Mouse (Mus musculus) kidney, postnatal 14 days (tissue): ENCODE results near the gene 0610010K14Rik.

Experiments used
- DNase-seq: peaks from one replicate; pipeline ENCODE4 v3.0.0; 2022; ENCODE audit warnings: mixed read lengths

The 0610010K14Rik gene

DNA sequence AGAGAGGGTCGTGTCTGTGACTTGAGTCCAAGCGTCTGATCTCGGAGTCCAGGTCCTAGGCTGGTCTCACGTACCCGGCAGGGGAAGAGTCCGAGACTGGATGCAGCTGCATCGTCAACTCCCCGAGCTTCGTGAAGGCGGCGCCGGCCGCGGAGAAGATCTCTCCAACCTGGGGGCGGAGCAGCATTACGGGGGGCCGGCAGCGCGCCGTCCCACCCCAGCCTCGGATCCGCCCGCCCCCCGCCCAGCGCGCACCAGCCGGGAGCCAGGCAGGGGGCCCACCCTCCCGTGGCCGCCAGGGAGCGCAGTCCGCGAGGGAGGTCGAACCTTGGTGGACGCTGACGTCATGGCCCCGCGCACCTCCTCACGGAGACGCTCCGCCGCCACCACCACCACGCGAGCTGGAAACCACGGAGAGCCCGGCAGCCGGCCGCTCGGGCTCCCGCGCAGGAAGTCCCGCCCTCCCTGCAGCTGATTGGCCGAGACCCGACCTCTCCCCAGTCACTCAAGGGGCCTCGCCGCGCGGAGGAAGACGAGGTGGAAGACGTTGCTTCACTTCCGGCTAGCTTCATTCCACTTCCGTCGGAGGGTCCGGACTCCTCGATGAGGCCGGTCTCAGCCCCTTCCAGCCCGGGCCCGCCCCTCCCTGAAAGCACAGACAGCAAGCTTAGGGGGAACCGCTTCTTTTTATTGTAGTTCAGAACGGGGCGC lies at the start of gene 0610010K14Rik:
Gene 0610010K14Rik, minus strand, starts transcription at position 458 of the 711 bp plus-strand sequence.
- DNase-seq, result peak; percentile 98

DNA sequence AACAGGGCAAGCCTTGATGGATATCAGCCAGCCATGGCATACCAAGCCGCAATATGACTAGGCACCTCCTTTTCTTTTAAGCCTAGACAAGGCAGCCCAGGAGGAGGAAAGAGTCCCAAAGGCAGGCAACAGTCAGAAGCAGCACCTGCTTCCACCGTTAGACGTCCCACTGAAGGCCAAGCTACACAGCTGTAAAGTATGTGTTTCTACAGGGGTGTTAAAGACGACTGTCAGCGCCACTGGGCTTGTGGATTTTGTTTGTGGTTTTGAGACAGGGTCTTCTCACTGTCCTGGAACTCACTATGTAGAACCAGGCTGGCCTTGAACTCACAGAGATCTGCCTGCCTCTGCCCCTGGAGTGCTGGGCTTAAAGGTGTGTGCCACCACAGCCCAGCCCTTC lies 48.0 kb upstream of the 0610010K14Rik start:
- no peak for DNase-seq

DNA sequence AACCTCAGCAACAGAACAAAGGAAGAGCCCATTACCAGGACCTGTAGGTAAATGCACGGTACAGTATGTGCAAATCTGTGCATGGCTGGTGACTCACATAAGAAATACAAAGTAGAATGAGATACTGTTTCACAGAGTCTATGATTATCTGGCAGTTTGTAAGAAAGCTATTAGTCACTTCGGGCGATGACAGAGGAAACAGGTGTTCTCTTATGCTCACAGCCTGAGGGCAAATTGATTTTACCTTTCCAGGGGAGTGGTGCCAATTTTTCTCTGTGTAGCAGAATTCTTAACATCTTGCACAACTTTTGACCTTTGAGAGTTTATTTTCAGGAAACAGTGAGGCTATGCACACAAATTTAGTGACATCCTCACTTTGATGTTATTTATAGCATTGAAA lies 47.0 kb upstream of the 0610010K14Rik start:
- DNase-seq, result peak; percentile 32

DNA sequence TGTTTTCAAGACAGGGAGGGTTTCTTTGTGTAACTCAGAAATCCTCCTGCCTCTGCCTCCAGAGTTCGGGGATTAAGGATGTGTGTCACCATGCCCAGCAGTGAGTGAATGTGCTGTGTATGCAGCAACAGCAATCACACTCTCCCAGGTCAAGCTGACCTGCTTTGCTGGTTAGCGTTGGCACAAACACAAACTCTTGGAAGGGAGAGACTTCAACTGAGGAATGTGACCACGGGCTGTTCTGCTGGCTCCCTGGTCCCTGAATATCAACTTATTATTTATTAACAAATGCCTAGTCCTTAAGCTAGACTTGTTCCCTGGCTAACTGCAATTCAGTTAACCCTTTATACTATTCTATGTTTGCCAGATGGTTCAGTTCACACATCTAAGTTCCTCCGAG lies 46.0 kb upstream of the 0610010K14Rik start:
- DNase-seq, result peak; percentile 23

DNA sequence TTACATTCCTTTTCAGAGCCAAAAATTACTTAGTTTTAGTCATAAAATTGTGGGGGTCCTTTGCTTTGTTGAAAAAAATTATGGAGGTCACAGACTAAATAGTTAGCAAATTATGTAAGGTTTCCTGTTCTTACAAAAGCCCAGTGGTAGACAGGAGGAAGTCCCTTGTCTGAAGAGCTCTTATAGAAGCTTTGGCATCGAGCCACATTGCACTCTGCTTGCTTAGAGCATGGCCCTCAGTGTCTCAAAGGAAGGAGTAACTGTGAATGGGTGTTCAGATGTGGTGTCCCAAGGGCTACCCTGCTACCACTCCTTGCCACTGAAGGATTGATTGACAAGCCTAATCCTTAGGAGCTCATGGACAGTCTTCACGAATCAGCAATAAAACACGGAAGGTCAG lies 42.7 kb upstream of the 0610010K14Rik start:
- DNase-seq, result peak; percentile 63

DNA sequence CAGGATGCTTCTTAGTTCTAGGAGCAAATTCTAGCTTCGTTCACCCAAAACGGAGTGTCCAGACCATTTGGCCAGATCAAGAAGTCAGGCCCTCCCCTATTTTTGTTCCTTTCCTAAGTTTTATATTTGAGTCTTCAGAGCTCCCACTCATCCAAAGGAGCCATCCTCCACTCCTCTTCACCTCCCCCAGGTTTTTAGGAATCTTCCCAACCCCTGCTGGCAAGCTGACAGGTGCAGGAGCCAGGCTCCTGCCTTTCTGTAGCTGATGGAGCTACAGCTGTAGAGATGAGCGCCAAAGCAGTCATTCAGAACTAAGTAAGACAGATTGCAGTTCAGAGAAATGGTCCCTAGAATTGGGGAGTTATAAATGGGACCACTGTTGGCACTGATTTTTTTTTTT lies 41.2 kb upstream of the 0610010K14Rik start:
- no peak for DNase-seq

DNA sequence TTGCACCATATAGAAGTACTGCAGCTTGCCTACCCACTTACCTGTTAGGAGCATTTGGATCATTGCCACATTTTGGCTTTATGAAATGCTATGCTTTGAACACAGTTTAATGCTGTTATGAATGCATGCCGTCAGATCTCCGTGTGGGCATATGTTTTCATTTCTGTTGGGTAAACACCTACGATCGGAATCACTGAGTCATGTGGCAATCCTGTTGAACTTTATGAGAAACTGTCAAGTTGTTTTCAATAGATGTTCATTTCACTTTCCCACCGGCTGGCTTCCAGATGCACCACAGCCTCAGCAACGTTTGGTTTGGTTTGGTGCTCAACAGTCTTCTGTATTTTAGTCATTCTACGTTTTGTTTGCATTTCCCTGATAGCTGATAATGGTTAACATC lies 33.9 kb upstream of the 0610010K14Rik start:
- DNase-seq, result no peak

DNA sequence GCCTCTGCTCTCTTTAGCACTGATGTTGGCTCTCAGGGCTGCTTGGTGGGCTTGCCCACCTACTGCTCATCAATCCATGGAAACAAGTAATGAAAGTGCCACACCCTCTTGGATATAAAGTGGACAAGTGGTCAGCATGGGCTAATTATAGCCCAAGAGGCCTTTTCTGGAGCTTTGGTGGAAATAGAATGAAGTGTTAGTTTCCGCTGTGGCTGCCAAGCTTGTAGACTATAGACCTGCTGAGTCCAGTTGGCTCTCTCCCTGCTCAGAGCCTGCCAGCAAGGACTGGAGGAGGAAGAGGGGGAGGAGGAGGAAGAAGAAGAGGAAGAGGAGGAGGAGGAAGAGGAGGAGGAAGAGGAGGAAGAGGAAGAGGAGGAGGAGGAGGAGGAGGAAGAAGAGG lies 28.7 kb upstream of the 0610010K14Rik start:
- DNase-seq, result peak; percentile 15

DNA sequence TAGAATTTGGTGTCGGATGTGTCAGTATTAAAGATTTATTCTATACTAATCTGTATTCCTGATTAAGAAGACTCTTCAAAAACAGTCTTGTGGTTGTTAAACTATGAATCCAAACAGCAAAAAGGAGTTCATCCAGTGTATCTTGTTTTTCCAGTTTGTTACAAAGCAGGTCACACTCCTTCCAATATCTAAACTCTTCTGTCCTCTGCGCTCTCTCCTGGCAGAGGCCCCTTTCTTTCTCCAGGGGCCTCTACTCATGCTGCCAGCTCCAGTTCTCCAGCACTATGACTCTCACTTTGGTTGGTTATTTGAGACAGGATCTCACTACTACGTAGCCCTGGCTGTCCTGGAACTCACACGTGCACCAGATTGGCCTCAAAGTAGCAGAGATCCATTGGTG lies 28.1 kb upstream of the 0610010K14Rik start:
- DNase-seq, result no peak

DNA sequence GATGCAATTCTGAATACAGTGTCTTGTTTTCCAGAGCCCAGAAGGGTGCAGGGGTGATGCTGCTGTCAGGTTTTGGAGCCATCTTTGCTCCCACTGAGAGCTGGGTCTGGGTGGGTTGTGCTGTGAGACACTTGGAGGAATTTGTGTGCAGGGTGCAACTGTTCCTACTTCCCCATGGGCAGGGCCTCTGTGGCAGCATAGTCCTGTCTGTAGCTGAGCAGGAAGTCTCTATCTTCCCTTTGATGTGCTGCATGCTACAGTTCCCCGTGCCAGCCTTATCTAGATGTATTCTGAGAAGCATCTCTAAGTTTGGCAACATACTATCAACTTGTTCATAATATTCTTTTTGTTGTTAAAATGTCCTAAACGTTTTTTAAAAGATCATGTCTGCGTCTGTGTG lies 27.5 kb upstream of the 0610010K14Rik start:
- no peak for DNase-seq

DNA sequence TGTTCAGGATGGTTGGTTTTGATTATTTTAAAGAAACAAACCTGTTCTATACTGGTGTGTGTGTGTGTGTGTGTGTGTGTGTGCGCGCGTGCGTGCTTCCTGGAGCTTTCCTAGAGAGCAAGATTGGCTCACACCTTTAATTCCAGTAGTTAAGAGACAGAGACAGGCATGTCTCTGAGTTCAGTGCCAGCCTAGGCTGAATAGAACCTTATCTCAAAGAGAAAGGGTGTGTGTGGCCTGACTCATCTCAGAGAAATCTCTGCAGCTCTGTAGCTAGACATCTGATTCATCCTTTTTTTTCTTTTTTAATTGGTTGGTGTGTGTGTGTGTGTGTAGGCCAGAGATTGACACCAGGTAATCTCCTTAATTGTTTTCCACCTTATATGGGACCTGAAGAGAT lies 21.3 kb upstream of the 0610010K14Rik start:
- no peak for DNase-seq

DNA sequence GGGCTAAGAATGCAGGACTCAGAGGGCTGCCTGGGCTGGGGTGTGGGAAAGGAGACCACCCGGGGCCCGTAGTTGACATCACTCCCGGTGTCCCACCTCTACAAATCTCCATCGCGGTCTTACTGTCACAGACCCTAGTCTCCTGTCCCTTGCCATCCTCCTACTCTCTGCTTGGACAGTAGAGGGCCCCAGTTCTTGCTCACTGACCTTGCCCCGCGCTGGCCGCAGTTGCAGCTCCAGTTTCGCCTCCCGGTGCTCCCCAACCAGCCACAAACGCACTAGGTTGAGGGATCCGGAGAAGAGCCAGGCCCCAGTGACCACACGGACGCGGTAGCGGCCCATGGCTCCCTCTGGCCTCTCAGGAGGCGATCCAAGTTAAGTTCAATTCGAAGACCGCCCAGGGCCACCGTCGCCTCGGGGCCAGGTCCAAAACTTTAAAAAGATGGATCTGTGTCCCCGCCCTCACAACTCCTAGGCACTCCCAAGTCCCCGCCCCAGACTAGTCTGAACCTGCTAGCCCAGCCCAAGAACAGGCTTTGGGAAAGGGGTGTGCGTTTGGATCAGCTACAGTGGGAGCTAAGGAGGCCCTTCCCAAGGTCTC lies 17.3 kb upstream of the 0610010K14Rik start, which contains the start of gene Alox12:
Gene Alox12, minus strand, starts transcription at position 423 of the 601 bp plus-strand sequence.
- peak; percentile 72 for DNase-seq

DNA sequence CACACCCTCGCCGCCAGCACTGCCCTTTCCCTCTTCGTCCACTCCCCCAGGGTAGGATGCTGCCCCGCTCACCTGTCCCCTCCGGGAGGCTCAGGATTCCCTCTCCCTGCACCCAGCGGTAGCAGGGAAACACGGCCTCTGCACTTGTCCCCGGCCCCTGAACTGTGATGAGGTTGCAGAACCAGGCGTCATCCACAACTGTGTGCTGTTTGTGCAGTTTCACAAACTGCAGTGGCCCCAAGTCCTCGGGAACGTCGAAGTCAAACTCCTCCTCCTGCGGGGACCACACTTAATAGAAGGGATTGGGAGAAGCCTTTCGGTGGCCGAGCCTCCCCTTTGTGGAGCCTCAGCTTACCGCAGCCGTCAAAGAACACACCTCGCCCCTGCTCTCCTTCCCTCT lies 16.6 kb upstream of the 0610010K14Rik start:
- DNase-seq, result no peak

DNA sequence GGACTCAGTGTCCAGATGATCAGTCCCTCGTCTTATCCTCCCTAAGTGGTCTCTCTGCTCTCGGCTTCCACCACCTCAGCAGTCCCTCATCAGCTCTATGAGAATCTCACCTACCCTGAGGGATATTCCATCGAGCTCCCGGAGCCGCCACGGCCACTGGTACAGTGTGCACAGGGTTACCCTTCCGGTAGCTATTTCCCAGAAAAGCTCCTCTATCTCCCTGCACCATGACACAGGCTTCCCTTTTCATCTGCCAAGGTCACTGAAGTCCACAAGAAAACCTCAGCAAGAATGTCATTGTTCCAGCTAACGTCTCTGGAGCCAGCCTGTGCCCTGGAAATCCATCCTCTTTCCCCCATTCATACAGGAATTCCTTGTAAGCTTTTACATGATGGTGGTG lies 14.1 kb upstream of the 0610010K14Rik start:
- DNase-seq, result no peak

DNA sequence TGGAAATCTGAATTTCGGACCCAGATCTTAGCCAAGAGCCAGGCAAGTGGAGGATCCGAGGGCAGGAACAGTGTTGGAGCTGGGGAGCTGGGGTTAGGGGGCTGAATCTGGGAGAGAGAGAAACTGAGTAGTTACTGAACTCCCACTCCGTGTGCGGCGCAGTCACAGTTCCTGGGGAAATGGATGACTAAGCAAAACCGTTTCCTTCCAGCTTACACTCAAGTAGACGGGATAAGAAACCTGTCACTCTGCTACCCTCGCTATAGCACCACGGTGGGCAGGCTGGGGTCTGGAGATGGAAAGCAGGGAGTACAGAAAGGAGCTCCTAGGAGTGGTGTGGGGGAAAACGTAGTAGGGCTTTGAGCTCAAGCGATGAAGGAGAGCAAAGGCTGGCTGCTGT lies 12.4 kb upstream of the 0610010K14Rik start:
- DNase-seq, result no peak

DNA sequence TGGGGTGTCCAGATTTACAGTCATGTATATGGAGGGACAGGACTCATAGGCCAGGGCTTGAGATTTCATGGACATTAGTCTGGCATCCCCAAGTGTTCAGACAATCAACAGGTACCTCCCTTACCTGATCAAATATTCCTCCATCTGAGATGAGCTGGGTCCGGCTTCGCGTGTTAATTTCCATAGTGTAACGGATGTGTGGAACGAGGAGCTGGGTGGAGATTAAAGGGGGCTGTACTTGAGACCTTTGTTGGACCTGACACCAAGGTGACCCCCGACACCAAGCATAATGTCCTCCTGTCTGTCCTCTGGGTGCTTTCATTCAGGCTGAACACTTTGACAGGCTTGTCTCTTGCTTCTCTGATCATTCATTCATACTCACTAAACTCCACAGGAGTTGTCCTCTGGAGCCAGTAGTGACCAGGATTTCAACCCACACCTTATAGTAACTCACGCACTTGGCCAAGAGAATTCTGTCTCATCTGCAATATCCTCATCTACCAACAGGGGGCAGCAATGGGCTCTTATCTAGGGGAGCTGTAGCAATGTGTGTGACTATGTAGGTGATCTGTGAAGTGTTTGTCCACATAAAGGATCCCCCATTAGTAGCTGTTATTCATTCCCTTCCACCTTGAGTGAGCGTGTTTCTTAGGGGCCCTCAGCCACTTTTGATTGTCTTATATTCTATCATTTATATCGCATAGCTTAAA lies 9.6 kb upstream of the 0610010K14Rik start:
- peak; percentile 73 for DNase-seq

DNA sequence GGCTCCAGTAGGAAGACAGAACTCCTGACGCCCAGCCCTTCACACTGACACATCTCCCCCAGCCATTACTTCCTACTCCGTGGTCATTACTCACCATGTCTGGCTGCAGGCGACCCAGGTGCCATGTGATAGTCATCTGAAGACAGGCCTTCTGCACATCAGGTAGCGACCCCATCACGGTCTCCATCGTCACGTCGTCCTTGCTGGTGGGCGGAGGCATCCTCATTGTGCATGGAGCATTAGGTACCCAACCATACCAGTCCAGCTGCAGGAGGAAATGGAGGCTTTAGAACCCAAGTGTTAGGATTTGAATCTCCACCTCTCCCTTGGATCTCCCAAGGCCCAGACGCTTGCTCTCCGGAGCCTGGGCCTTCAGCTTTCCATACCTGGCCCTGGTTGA lies 4.9 kb upstream of the 0610010K14Rik start:
- no peak for DNase-seq

DNA sequence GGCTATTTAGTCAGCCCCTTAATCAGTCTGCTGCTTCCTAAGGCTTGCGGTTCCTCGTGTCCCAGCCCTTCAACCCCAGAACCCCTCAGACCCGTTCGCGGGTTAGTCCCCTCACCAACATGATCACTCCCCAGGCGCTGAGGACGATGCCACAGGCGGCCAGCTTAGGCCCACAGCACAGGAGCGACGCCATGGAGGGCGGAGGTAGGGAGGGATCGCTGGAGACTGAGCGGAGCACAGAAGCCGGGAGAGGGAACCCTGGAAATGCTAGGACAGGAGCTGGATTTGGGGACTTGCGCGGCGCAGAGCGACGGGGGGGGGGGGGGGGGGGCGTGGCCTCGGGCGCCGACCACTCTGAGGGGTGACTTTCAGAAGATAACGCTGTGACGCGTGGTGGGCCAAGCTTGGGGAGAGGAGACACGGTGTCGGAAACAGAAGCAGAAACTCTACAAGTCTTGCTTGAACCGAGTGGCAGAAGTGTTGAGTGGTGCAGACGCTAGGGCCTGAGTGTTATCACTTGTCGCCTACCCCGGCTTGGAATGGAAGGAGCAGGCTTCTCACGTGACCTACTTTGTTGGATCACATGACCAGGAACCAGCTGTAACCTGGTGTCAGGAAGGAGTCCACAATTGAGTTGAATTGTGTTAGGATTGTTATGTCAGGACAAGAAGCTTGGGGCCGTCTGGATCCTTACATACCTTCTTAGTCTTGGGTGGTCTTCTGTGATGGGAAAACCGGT lies 2.0 kb upstream of the 0610010K14Rik start, which contains the start of the genes Gm21988 and Rnasek:
Gene Gm21988, minus strand, starts transcription at position 290 of the 739 bp plus-strand sequence.
Gene Rnasek, minus strand, starts transcription at position 302 of the 739 bp plus-strand sequence.
- peak; percentile 89 for DNase-seq

DNA sequence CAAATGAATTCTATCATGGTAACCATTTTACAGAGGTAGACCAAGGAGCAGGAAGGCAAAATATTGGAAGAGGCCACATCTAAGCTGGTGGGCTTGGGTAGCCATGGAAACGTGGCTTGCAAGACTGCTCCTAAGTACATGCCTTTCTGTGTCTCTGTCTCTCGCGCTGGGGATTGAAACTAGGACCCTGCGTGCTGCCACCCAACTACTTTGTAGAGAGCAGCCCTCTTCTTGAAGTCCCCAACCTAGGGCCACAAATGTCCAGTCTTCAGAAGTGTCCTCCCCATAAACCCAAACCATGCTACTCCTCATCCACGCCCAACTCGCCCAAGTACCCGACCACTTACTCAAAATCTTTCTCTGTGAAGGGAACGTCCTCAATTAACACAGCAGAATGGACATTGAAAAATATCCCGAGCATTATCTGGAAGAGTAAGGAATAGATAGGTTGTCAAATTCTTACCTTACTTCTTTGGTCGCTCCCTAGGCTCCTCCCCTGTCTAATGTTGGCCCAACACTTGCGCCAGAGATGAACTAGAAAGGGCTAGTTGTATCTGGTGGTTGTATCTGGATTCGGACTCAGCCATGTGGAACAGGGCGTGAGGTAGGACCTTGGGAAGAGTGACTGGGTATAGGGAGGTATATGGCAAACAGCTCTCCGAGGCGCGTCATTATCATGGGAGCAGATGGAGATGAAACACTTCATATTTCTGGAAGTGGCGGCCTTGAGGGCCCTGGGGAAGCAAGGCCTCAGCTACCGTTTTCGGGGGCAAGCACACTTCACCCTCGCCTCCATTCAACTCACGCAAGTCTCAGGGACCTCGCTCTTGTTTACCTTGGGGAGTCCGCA lies 1.1 kb upstream of the 0610010K14Rik start:
- DNase-seq, result peak; percentile 44

DNA sequence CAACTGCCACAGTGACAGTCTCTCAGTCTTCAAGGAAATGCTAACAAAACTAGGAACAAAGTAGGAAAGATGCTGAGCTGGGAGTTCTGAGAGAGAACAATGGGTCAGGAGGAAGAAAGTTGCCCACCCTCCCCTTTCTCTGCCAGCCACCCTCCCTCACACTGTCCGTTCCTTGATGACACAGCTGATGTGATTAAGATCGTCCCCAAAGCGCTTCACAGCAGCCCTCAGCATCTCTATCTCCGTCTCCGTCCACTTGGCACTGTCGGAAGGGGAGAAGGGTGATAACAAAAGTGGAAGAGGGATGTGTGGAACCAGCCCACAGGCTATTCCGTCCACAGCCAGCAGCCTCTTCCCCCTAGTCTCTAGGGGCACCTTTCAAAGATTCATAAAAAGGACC lies 997 bp downstream of the 0610010K14Rik start:
- peak; percentile 32 for DNase-seq

DNA sequence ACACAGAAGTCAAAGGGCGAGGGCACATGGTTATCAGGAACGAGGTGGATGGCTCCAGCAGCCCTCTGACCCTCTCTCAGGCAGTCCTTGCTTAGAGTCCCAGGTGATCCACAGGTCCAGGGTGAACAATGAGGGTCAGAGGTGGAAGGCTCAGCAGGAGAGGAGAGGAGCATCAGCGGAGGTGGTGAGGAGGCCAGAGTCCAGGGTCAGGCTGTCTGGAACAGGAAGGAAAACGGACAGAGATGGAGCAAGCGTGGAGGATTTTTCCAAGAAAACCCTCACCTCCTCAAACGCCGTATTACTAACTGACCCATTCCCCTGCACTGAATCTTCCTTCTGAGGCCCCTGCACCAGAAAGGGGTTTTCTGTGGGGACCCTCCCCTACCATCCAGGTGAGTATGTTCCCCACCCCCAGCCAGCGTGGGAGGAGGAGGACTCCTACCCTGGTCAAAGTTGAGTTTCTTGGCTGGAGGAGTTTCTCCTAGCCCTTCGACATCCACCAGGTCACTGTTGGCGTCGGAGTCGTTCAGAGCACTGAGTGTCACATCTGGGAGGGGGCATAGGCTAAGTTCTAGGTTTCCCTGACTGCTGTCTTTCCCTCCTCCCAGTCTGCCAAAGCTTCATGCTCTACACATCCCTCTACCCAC lies 2.3 kb downstream of the 0610010K14Rik start:
- peak; percentile 24 for DNase-seq

DNA sequence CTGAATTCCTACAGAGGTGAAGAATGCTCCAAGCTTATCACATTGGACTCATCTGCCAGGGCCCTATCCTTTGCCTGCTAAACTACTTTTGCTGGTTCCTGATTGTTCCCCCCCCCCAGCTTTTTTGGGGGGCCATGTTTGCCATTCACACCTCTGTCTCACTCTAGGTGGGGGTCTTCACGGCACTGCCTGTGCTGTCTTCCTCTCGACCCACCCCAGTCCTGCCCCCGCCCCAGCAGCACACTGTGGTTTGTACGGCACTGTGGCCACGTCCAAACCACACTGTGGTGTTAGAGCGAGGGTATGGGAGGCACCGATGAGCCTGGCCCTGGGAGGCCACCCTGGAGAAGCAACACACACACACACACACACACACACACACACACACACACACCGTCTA lies 3.2 kb downstream of the 0610010K14Rik start:
- DNase-seq, result no peak
